Mouse (Mus musculus): ENCODE measurements around the gene Taf1. TPM values are rescaled to one million over a fixed set of nuclear protein-coding genes. Genes with fewer than 3 reads are reported as not detected.

Taf1 gene
- 1.9 and 3.2 TPM in 2 replicates for polyA plus RNA-seq (2012; rRNA removed; ENCODE audit: low replicate concordance)

GRCm38 (mm10) chrX:101532347-101533221 lies at the start of gene Taf1:
TSS of gene Taf1 (plus strand) at chrX:101532734.

GRCm38 (mm10) chrX:101639741-101640166 lies 107.2 kb downstream of the Taf1 start, which contains the start of gene Ogt:
TSS of gene Ogt (plus strand) at chrX:101640060.

Other genes with a start within 250 kb of the Taf1 start
- gene Nlgn3, start 233.6 kb upstream of the Taf1 start, polyA plus RNA-seq (2012; rRNA removed; ENCODE audit: low replicate concordance): 0.06 and 0.33 TPM in 2 replicates
- 1.7 and 8.1 TPM in 2 replicates for gene Gjb1, start 156.4 kb upstream of the Taf1 start, polyA plus RNA-seq (2012; rRNA removed; ENCODE audit: low replicate concordance)
- gene Zmym3, start 111.9 kb upstream of the Taf1 start, polyA plus RNA-seq (2012; rRNA removed; ENCODE audit: low replicate concordance): 20.8 and 37.8 TPM in 2 replicates
- gene Nono, start 103.4 kb upstream of the Taf1 start, polyA plus RNA-seq (2012; rRNA removed; ENCODE audit: low replicate concordance): 62.6 and 80.9 TPM in 2 replicates
- gene Itgb1bp2, start 83.6 kb upstream of the Taf1 start, polyA plus RNA-seq (2012; rRNA removed; ENCODE audit: low replicate concordance): 0.13 and 47.8 TPM in 2 replicates
- gene Ogt, start 107.3 kb downstream of the Taf1 start, polyA plus RNA-seq (2012; rRNA removed; ENCODE audit: low replicate concordance): 52.7 and 156 TPM in 2 replicates
- gene Cxcr3, start 201.5 kb downstream of the Taf1 start, polyA plus RNA-seq (2012; rRNA removed; ENCODE audit: low replicate concordance): 22.1 and 27.8 TPM in 2 replicates